Mouse (Mus musculus) hindbrain, embryonic 14.5 days (tissue): Measurements from ENCODE around the gene Fam198a. TPM values are rescaled to one million over a fixed set of nuclear protein-coding genes. Genes with fewer than 3 reads are reported as not detected.

Experiments
- ATAC-seq: fragments of 200-750 bp; cut with Nextera tagmentation; 2 replicates; pipeline ENCODE4 v1.8.0; 2017; ENCODE audit warnings: moderate number of reproducible peaks, mild to moderate bottlenecking, moderate TSS enrichment, moderate library complexity; ENCODE audit not compliant: low FRiP score
- DNase-seq: peaks from one replicate; pipeline ENCODE4 v3.0.0-alpha.2; 2015; ENCODE audit warnings: low spot score
- H3K27ac ChIP-seq: fragments of 300-500 bp; sonication (generic); 2 replicates; pipeline ENCODE4 v1.5.1; 2014; ENCODE audit warnings: mild to moderate bottlenecking, moderate library complexity
- H3K27me3 ChIP-seq: fragments of 300-500 bp; sonication (generic); 2 replicates; pipeline ENCODE4 v1.6.1; 2014; ENCODE audit warnings: mild to moderate bottlenecking, low read length, mixed read lengths; ENCODE audit not compliant: control insufficient read depth, insufficient read depth
- H3K36me3 ChIP-seq: fragments of 300-500 bp; sonication (generic); replicated peaks from 2 replicates; pipeline ENCODE4 v1.6.1; 2014; ENCODE audit not compliant: control insufficient read depth, insufficient read depth
- H3K4me1 ChIP-seq: fragments of 300-500 bp; sonication (generic); replicated peaks from 2 replicates; pipeline ENCODE4 v1.6.1; 2014; ENCODE audit warnings: antibody characterized with exemption, low read length, mixed read lengths; ENCODE audit not compliant: control insufficient read depth, insufficient read depth
- H3K4me2 ChIP-seq: fragments of 300-500 bp; sonication (generic); replicated peaks from 2 replicates; pipeline ENCODE4 v1.6.1; 2014; ENCODE audit warnings: mild to moderate bottlenecking, moderate library complexity
- H3K4me3 ChIP-seq: fragments of 300-500 bp; sonication (generic); replicated peaks from 2 replicates; pipeline ENCODE4 v1.5.1; 2014; ENCODE audit warnings: mild to moderate bottlenecking, low read length
- H3K9ac ChIP-seq: fragments of 300-500 bp; sonication (generic); 2 replicates; pipeline ENCODE4 v1.6.1; 2014
- H3K9me3 ChIP-seq: fragments of 300-500 bp; sonication (generic); 2 replicates; pipeline ENCODE4 v1.6.1; 2016; ENCODE audit warnings: low read length; ENCODE audit not compliant: control insufficient read depth
- WGBS: fragments of 180-500 bp; shearing (Covaris S2); extraction: QIAGEN DNeasy Blood & Tissue Kit; methylation state at CpG from one replicate; pipeline ENCODE4 v1.1.7; 2014; 5-methylcytosine and 5-hydroxymethylcytosine counted together
- polyA plus RNA-seq: library from polyadenylated mRNA; unstranded; fragments of >200 nt; fragmentation: Nextera tagmentation; extraction: Ambion mirVana; gene quantifications from 2 replicates; pipeline ENCODE4 v1.2.1, GENCODE M21; 2014

Gene Fam198a
- polyA plus RNA-seq, 1 experiment from 2014 or later = 1.7 TPM

DNA sequence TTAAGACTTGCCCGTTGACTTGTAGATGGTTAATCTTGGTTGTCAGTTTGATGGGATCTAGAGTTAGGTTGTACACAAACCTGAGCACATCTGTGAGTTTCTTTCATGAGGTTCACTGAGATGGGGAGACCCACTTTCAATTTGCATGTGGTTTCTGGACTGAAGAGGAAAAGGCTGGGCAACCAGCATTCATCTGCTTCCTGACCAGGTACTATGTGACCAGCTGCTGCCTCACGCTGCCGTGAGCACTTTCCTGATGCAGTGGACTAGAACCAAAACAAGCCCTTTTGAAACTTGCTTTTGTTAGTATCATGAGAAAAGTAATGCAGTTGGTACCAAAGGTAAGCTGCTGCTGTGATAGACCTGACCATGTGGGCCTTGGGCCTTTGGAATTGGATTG is 7.8 kb upstream of the Fam198a start:
- no peak overlapping the region for H3K4me2 ChIP-seq
- H3K9me3 ChIP-seq = no peaks in the 10 kb centered on the region
- ATAC-seq (no peak), DNase-seq (no peak)
- no peak overlapping the region for H3K27ac ChIP-seq
- no peak overlapping the region for H3K4me3 ChIP-seq
- no peaks in the 10 kb centered on the region for H3K27me3 ChIP-seq
- 91% methylated on average over 3 of the region's 3 CpGs for WGBS
- no peaks in the 10 kb centered on the region for H3K36me3 ChIP-seq
- H3K4me1 ChIP-seq = no peaks in the 10 kb centered on the region
- H3K9ac ChIP-seq = no peak overlapping the region

DNA sequence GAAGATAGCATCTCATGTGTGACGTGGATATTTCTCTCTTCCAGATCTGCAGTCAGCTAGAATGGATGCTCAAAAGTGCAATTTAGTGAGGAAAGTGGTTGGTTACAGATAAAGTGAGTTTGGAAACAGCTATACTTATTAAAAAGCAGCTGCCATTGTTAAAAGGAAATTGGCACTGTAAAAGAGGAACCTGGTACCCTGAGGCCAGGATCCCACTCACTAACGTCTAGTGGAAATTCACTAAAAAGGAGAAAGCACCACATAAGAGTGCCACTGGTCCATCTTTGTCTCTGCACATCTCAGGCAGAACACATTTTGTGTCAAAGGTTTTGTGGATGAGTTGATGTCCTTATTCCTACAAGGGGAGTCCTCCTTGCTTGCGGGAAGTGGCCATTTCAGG is 7.2 kb upstream of the Fam198a start:
- Histone ChIP-seq H3K9ac (no peak overlapping the region), H3K4me3 (no peak overlapping the region), H3K27ac (no peak overlapping the region), H3K9me3 (no peaks in the 10 kb centered on the region), H3K4me2 (no peak overlapping the region), H3K27me3 (no peaks in the 10 kb centered on the region), H3K4me1 (no peaks in the 10 kb centered on the region), H3K36me3 (no peaks in the 10 kb centered on the region)
- no peak for ATAC-seq
- 83% methylated on average over 3 of the region's 3 CpGs for WGBS
- no peak for DNase-seq

DNA sequence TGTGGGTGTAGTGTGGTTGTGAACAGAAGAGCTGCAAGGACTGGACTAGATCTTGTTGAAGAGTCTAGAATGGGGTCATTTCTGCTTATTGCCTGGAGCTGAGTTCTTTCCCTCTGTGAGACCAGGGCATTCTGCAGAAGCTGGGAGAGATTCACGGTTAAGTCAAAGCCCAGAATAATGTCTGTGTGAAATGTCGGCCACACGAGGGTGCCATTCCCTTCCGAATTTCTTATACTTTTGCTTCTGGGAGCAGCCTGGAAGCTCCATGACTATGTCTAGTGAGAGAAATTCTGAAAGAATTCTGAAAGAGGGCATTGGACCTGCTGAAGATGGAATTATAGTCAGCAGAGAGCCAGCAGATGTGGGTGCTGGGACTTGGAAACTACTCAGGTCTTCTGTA is 3.0 kb upstream of the Fam198a start:
- Histone ChIP-seq H3K4me2 (no peak overlapping the region), H3K9me3 (no peaks in the 10 kb centered on the region), H3K27ac (no peak overlapping the region), H3K36me3 (no peaks in the 10 kb centered on the region), H3K4me1 (peaks cover 12% of the 10 kb centered on the region), H3K27me3 (no peaks in the 10 kb centered on the region), H3K9ac (no peak overlapping the region), H3K4me3 (no peak overlapping the region)
- DNase-seq (peak; percentile 83), ATAC-seq (no peak)
- WGBS = 5% methylated on average over 4 of the region's 4 CpGs

DNA sequence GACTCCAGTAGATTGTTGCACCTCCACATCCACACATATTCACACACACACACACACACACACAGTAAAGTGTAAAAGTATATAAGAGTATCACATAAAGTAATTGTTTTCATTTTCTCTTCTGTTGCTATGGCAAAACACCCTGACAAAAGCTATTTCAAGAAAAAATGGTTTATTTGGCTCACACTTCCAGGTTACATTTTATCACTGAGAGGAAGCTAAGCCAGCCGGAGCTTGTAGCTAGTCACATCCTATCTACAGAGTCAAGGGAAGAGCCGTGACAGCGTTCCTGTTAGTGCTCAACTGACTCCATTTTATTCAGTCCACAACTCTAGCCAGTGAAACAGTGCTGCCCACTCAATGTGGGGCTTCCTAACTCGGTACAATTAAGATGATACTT is 2.4 kb upstream of the Fam198a start:
- no peaks in the 10 kb centered on the region for H3K9me3 ChIP-seq
- DNase-seq (no peak), ATAC-seq (no peak)
- WGBS = 83% methylated on average over 4 of the region's 4 CpGs
- no peak overlapping the region for H3K4me2 ChIP-seq
- peaks cover 12% of the 10 kb centered on the region for H3K4me1 ChIP-seq
- no peak overlapping the region for H3K4me3 ChIP-seq
- no peak overlapping the region for H3K27ac ChIP-seq
- H3K36me3 ChIP-seq = no peaks in the 10 kb centered on the region
- no peak overlapping the region for H3K9ac ChIP-seq
- no peaks in the 10 kb centered on the region for H3K27me3 ChIP-seq

DNA sequence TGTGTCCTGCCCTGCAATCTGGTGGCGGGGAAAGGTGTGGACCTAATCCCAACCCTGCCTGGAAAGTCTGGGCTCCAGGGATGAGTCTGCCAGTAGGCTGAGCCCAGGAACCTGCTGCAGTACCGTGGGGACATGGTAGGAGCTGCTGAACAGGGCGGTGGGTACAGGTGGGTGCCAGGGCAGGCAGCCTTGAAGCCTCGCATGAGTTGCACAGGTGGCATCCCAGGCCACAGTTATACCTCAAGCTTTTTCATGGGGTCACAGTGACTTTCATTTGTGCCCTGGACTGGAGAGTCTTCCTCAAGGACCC is 281 bp downstream of the Fam198a start:
- WGBS = 36% methylated on average over 4 of the region's 4 CpGs
- Histone ChIP-seq H3K36me3 (no peaks in the 10 kb centered on the region), H3K27me3 (no peaks in the 10 kb centered on the region), H3K4me2 (peak overlapping the region; percentile 47), H3K9me3 (no peaks in the 10 kb centered on the region), H3K27ac (peak overlapping the region; percentile 38; the same call in 1 of the 2 replicates), H3K9ac (peak overlapping the region; percentile 21; the same call in 1 of the 2 replicates), H3K4me3 (peak overlapping the region; percentile 17), H3K4me1 (peaks cover 12% of the 10 kb centered on the region)
- ATAC-seq = no peak
- DNase-seq = no peak

DNA sequence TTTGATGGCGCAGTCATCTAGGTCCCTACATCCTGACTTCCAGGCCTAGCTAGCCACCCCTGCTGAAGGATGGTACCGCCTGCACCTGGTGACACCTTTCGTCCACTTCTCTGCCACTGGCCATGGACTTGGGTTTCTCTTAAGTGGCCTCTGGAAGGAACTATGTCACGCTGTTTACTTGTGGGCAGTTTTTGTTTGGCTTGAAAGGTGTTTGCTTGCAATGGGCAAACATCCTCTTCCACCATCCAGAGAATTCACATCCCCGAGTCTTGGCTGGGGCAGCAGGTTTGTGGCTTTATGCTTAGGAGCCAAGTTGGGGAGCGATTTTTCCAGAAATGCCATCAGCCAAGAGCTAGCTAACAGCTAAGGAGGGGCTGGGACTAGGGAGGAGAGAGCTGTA is 1.8 kb downstream of the Fam198a start:
- DNase-seq (no peak), ATAC-seq (no peak)
- no peak overlapping the region for H3K9ac ChIP-seq
- H3K36me3 ChIP-seq = no peaks in the 10 kb centered on the region
- H3K4me2 ChIP-seq = no peak overlapping the region
- no peaks in the 10 kb centered on the region for H3K9me3 ChIP-seq
- WGBS = 92% methylated on average over 6 of the region's 6 CpGs
- H3K27ac ChIP-seq = no peak overlapping the region
- peaks cover 12% of the 10 kb centered on the region for H3K4me1 ChIP-seq
- H3K4me3 ChIP-seq = no peak overlapping the region
- no peaks in the 10 kb centered on the region for H3K27me3 ChIP-seq

DNA sequence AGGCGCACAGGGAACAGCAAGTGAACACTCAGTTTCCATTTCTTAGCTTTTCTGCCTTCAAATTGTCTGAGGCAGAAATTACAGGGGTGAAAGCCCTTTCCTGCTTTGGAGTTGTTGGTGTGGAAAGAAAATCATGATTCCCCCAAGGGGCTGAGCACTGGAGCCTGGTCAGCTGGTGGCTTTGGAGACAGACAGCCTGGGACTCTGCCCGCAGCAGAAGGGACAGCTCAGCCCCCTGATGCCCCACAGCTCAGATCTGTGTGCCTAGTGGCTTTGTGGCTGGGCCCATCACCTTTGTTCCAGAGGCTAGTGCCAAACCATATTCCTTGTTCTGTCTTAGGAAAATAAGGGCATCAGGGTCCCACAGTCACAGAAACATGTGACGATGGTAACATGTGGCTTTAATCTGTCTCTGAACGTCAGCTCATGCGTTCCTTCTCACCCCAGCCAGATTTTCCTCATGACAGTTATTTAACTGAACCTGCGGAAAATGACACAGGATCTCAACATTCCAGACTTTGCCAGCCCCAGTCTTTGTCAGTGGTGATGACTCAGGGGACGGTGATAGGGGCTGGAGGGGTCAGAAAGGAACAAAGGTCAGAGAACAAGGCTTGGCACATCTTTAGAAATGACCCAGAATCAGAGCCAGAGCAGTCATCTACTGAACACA is 9.3 kb downstream of the Fam198a start:
- H3K4me1 ChIP-seq = no peaks in the 10 kb centered on the region
- no peaks in the 10 kb centered on the region for H3K27me3 ChIP-seq
- no peak overlapping the region for H3K27ac ChIP-seq
- WGBS = 52% methylated on average over 7 of the region's 7 CpGs
- no peaks in the 10 kb centered on the region for H3K36me3 ChIP-seq
- DNase-seq (no peak), ATAC-seq (no peak)
- no peak overlapping the region for H3K4me2 ChIP-seq
- H3K4me3 ChIP-seq = no peak overlapping the region
- H3K9ac ChIP-seq = no peak overlapping the region
- H3K9me3 ChIP-seq = no peaks in the 10 kb centered on the region

DNA sequence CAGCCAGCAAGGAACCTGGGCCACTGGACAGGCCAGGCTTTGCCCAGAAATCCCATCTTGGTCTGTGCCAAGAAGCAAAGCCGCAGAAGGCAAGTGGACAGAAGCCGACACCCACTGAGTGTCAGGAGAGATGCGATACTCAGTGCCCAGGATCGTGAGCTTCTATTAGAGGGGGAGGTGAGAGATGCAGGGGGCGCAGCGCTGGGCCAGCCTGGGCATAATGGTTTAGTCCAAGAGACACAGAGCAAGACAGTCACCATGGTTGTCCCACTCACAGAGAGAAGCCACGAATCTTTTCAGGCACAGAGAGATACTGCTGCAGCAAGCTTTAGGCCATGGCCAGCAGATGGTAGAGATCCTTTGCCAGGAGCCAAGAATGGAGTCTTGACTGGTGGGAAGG is 14.2 kb downstream of the Fam198a start:
- H3K4me3 ChIP-seq = no peak overlapping the region
- DNase-seq = no peak
- 93% methylated on average over 7 of the region's 7 CpGs for WGBS

DNA sequence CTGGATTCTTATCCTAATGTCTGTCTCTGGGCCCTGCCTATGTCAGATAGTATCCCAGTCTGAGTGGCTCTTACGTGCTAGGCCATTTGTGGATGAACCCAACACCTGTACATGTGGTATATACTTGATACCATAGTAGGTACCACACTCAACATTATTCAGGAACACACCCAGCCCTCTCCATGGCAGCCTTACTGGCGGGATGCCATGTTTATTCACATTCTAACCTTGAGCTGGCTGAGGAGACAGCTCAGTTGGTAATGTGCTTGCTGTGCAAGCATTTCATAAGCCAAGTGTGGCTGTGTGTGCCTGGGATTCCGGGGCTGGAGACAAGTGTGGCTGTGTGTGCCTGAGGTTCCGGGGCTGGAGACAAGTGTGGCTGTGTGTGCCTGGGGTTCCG is 17.5 kb downstream of the Fam198a start:
- WGBS = 84% methylated on average over 5 of the region's 5 CpGs
- no peak for ATAC-seq
- Histone ChIP-seq H3K36me3 (no peaks in the 10 kb centered on the region), H3K27me3 (no peaks in the 10 kb centered on the region), H3K4me1 (no peaks in the 10 kb centered on the region), H3K4me2 (no peak overlapping the region), H3K9me3 (no peaks in the 10 kb centered on the region), H3K4me3 (no peak overlapping the region), H3K9ac (no peak overlapping the region), H3K27ac (no peak overlapping the region)
- DNase-seq = no peak

More for the DNA sequence above, 14.2 kb downstream of the Fam198a start:
- no peak for ATAC-seq
- H3K27me3 ChIP-seq = no peaks in the 10 kb centered on the region
- H3K9ac ChIP-seq = no peak overlapping the region
- H3K27ac ChIP-seq = no peak overlapping the region
- H3K4me1 ChIP-seq = no peaks in the 10 kb centered on the region
- no peak overlapping the region for H3K4me2 ChIP-seq
- H3K9me3 ChIP-seq = no peaks in the 10 kb centered on the region
- H3K36me3 ChIP-seq = no peaks in the 10 kb centered on the region

DNA sequence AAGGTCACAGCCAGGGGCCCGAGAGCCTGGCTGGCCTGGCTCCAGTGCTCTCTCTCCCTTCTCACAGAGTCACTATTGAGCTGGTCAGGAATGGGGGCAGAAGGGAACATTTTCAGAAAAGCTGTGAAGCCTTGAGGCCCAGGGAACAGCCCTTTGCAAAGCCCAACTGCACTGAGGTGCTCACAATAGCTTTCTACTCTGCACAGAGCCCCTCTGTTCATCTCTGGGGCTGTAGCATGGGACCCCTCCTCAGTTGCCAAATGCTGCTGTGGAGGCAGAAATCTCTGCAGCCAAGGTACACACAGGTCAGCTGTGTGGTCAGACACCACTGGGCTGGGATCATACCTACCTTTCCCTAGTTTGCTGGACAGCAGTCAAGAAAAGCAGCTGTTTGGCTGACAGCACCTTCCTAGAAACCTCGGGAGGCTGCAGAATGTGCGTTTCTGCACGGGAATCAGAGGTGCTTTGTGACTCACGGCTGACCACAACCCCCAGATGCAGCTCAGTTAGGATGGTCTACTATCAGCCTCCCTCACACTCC is 19.1 kb downstream of the Fam198a start:
- Histone ChIP-seq H3K36me3 (no peaks in the 10 kb centered on the region), H3K4me3 (no peak overlapping the region), H3K4me2 (no peak overlapping the region), H3K27me3 (no peaks in the 10 kb centered on the region), H3K27ac (peak overlapping the region; percentile 64; the same call in 1 of the 2 replicates), H3K9me3 (no peaks in the 10 kb centered on the region), H3K4me1 (no peaks in the 10 kb centered on the region), H3K9ac (no peak overlapping the region)
- no peak for DNase-seq
- WGBS = 61% methylated on average over 5 of the region's 5 CpGs
- no peak for ATAC-seq
